Mouse (Mus musculus) erythroblast, adult 5-6 weeks (primary cell): ENCODE results near the gene Cep72. TPM values are rescaled to one million over a fixed set of nuclear protein-coding genes. Genes with fewer than 3 reads are reported as not detected.
"Not testable (repeated sequence)": the region's sequence is repeated elsewhere in the genome, so short reads cannot be mapped to it uniquely, and the experiment has no call there.

ENCODE experiments used
- ATAC-seq: replicated peaks from 2 replicates; pipeline ENCODE4 v1.8.0; 2016; ENCODE audit warnings: moderate number of reproducible peaks, mild to moderate bottlenecking, moderate TSS enrichment, inconsistent platforms; ENCODE audit not compliant: poor library complexity, low FRiP score, severe bottlenecking
- total RNA-seq, 2 experiments: library from RNA; stranded (forward) in 1 of 2; stranded (reverse) in 1 of 2; fragments of 150-400 nt in 1 of 2; fragments of 200-764, 138-1000 nt in 1 of 2; gene quantifications; 2 replicates each; pipeline versions ENCODE4 v1.2.3 to v1.2.4; 2015 to 2017; ENCODE audit warnings: low replicate concordance in 2 of 2

Gene Cep72
- total RNA-seq, 2 experiments from 2014 or later = 1.2 to 5.4 TPM

DNA sequence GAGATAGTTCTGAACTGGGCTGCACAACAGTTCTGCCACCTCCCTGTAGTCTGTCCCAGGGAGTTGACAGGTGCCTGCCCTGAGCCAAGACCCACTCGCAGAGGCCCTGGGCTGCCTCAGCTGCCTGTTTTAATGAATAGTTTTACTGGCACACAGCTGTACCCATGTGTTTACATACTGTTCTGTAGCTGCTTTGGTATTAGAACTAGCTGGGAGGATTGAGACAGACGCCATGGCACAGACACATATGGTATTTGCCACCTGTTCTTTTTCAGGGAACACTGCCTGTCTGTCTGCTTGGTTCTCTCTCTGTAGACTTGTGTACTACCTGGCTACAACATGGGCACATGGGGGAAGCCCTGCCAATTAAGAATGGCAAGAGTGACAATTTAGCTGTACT, 27.3 kb downstream of the Cep72 start:
- ATAC-seq = no peak

DNA sequence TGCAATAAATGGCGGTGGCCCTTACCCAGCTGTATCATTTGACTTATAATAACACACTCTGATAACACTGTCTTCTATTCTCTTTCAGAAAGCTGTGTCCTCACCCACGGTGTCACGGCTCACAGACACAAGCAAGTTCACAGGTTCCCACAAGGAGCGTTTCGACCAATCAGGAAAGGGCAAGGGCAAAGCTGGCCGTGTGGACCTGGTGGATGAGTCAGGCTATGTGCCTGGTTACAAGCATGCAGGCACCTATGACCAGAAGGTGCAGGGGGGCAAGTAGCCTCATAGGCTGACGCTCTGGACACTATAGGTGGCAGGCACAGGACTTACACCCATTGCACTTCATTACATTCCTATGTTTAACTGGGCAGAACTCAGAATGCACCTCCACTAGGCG, 31.0 kb downstream of the Cep72 start:
- ATAC-seq = no peak

DNA sequence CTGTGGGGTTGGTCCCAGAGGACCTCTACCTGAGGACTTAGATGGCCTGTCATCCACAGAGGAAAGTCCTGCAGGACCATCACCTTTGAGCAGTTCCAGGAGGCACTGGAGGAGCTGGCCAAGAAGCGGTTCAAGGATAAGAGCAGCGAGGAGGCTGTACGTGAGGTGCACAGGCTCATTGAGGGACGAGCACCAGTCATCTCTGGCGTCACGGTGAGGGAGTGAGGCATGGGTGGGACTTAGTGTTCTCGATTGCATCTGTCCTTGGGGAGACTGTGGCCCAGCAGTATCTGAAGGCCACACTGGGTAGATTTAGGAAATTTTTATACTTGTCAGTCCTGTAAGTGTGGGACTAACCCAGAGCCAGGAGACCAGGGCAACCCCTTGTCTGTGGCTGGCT, 31.4 kb downstream of the Cep72 start:
- no peak for ATAC-seq

DNA sequence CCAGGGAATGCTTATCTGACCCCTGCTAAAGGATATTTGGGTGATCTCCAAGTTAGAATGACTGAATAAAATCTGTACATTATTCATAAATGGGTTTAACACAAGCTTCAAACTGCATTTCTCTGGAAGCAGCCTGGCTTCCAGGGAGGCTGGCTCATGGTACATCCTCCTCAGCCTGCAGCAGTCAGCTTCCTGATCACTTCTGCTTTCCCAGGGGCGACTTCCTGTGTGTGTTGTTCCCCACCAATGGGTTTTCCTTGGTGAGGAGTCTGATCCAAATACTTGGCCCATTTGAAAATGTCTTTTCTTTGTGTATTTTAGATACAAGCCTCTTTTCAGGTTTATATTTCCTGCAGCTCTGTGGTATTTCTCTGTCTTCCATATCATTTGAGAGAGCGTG, 33.1 kb downstream of the Cep72 start:
- ATAC-seq = no peak

DNA sequence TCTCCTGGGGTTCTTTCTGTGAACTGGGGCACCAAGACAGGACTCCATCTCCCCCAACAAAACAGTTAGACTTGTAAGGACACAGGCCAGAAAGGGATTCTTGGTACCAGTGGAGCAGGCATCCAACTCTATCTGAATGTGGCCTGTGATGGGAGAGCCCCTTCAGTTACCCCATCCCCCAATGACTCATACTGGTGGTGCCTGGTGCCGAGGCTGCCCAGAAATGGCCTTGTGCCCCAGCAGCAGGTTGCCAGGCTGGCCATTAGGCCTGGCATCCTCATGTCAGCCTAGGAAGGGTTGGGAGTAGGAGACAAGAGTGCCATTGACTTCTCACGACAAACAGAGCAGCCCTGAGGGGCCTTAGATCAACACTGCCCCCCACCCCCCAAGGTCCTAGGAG, 34.0 kb downstream of the Cep72 start:
- ATAC-seq = no peak

DNA sequence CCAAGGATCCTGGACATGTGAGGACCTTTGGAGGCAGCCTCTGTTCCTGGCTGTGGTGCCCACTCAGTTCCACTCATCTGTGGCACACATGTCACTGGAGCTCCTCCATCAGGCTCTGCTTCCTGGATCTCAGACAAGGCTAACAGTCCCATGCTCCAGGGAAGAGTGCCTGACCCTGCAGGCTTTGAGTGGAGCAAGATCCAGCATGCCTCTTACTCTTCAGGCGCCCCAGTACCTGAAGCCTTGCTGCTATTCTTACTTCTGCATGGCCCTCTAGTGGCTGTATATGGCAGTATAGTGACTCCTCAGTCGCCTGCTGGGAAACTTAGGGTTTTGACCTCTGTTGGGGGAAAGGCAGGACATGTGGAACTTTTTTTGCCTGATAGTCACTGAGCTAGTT, 35.9 kb downstream of the Cep72 start:
- no peak for ATAC-seq

DNA sequence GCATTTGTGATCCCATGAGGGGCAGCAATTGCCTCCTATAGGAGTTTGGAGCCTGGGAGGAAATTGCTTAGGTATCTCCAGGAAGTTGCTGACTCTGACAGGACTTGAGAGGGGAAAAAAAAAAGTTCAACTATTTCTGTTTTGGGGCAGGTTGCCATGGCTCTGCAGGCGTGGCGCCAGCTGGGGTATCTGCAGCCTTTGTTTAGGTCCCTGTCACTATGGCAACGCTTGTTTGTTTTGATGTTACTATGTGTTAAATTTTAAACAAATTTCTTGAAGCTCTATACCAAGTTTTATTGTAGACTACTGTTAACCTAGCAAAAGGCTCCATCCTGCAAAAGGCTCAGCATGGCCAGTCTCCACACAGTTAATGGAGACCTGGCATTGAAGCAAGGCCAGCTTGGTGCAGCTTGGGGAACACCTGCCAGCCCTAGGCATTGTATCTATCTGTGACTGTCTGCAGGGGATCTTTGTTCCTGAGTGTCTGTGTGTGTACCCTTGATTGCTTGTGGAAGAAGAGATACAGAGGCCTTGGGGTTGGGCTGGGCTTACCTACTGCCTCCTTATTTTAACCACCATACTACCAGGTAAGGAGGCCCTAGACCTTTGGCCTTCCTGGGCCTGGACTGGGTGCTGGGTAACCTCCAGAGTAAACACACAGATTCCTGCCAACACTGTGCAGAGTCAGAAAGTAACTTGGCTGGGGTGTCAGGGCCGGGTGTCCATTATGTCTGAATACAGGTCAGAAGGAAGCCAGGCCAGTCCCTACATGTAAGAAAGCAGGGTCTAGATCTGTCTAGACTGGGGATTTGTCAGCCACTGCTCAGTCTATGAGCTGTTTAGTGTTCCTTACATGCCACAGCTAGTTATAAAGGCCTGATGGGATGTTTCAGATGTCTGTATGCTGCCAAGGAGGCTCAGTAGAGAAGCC, 36.7 kb downstream of the Cep72 start:
- no peak for ATAC-seq

DNA sequence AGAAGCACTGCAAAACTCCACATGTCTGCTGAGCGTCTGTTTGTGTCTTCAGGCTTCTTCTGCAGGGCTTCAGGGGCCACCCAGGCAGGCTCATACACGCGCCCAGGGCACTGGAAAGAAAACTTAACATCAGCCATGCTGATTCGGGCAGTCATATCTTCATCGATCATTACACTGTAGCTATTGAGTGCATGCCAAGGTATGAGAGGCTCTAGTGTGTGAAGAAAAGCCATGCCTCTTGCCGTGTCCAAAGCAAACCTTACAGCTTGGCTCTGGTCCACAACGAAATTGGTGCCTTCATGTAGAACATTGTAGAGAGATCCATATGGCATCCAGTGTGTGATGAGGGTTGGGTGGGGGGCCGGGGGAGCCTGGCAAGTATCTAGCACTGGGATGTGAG, 43.1 kb downstream of the Cep72 start:
- ATAC-seq = not testable (repeated sequence)

DNA sequence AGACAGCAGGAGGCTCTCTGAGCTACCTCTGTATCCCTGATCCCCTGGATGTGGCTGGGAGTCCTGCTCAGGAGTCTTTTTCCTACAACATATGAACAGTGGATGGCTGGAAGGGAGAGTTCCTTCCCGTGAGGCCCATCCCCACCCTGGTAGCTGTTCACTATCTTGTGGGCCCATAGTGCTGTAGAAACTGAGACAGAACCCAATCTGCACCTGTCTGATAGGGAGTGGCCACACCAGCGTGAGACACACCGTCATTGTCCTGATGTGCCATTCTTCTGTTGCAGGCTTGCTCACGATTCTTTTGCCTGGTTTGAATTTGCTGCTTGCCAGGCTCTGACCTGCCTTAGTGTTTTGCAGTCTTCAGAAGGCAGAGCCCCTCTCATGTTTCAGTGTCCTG, 44.7 kb downstream of the Cep72 start:
- no peak for ATAC-seq

DNA sequence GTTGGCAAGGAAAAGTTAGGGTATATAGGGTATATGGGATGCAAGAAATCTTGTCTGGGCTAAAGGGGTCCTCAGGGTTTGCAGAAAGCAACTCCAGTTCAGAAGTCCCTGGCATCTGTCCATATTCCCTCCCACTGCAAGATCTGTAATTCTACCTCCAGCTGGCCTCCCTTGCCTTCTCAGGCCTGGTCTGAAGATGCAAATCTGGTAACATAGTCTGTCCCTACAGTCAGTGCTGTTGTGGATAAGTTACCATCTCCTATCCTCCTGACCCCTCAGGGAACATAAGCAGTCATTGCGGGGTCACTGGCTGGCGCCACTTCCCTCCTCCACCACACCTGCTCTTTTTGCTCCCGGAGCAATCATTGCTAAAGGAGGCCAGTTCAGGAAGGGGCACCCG, 46.2 kb downstream of the Cep72 start:
- no peak for ATAC-seq

DNA sequence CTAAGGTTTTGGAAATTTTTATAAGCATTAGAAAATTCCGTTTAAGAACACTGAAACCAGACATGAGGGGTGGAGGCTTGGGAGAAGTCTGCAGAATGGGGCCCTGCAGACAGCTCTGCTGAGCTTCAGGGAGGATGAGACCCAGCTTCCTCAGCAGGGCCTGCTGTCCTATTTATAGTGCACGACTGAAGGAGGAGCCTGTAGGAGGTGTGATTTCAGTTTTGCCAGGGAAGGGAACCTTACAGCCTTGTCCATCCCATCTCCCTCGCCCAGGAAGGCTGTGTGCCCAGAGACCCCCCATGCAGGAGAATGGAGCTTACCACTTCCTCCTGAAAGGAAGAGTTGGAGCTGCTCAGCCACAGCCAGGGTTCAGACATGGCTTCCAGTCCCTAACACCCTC, 51.4 kb downstream of the Cep72 start:
- no peak for ATAC-seq

DNA sequence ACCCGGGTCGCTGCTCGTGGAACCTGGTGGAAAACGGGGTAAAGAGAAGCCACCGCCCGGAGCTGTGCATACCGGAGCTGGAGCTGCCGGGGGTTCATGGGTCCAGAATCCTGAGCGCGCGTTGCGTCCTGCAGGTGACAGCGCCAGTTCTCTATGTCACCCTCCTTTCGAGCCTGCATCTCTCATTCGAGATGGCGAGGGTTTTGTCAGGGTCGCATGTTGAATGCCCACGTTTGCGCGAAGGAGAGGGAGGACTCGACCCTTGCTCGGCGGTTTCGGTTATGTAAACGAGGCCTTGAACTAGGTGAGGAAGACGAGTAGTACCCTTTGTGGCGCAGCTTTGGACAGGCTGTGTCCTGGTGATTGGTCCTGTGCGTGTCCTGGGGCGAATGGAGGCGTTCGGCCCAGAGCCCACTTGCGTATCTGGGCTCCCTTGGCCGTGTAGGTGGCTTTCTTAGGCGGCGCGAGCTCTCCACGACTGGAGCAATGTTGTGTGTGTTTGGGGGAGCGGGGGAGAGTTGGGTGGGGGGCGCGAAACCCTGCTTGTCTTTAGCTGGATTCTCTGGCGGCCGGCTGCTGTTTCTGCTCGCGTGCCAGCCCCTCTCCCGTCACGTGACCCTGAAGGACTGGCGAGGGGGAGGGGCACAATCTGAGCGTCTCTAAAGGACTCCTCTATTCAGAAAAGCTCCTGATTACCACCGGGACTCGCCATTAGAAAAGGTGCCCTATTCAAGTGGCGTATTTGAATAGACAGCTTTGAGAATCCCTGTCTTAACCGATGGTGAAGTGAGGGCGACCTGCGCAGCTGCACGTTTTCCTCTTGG, 52.1 kb downstream of the Cep72 start:
- 0 out of 2 replicates have a peak, but pooled peaks have one; percentile 6 for ATAC-seq

DNA sequence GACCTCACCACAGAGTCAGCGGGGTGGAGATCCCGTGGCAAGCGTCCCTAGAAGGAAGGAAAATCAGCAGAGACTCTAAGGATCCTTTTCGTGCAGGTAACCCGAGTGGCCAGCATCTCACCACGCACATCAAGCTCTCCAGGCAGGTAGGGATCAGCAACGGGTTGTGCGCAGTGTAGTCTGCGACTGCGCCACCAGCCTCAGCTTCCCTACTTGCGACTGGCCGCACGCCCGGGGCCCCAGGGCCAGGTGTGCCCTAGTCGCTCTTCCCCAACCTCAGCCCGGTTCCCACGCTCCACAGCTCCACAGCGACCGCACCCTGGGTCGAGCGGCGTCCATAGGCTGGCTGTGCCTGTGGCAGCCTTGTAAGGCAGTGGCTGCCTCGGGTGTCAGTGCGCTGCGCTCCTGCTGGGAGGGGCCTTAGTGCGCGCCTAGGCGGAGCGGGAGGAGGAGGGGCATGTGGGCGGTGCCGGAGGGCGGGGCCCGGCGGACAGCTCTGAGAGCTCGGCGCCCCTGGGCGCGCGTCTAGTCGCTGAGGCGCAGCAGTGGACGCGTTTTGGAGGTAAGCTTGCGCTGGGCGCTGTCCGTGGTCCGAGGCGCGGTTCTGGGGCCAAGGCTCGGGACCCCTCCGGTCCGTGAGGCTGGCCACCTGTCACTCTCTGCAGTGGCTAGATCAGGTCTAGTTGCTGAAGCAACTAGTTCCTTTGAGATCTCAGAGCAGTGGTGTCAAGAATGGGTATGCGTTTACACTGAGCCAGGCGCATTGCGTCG, 53.0 kb downstream of the Cep72 start, which contains the start of gene Tppp:
TSS of gene Tppp (plus strand) at position 460 of the 771 bp plus-strand sequence.
- peak; percentile 95 for ATAC-seq

DNA sequence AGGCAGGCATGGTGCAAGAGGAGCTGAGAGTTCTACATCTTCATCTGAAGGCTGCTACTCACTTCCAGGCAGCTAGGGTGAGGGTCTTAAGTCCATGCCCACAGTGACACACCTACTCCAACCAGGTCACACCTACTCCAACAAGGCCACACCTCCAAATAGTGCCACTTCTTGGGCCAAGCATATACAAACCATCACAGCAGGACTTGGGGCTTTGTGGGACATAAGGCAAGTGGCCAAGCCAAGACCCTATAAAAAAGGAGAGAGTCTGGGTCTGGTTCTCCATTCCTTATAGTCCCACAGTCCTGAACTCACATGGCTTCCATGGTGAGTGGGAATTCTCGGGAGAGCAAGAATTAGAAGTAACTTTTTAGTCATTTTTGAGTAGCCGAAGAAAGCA, 53.9 kb downstream of the Cep72 start:
- not testable (repeated sequence) for ATAC-seq

DNA sequence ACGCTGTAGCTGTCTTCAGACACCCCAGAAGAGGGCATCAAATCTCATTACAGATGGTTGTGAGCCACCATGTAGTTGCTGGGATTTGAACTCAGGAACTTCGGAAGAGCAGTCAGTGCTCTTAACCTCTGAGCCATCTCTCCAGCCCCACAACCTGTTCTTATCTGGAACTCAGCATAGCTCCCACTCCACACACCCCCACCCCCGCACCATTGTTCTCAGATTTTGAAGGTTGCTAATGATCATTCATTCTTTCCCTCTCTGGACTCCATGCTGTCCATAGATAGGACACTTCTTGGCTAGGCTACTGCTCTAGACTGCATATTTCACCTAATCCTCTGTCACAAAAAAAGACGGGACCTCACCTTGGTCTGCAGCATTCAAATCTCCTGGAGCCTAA, 55.2 kb downstream of the Cep72 start:
- not testable (repeated sequence) for ATAC-seq

DNA sequence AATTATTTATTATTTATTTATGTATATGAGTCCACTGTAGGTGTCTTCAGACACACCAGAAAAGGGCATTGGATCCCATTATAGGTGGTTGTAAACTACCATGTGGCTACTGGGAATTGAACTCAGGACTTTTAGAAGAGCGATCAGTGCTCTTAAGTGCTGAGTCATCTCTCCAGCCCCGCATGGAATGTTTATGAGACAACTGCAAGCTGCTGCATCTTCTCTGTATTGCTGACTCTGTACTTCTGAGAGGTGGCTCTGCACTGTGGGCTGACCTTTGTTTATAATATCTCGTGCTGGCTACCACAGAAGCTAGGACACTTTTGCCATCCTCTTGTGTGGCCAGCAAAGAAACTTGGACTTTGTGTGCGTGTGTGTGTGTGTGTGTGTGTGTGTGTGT, 60.6 kb downstream of the Cep72 start:
- no peak for ATAC-seq

DNA sequence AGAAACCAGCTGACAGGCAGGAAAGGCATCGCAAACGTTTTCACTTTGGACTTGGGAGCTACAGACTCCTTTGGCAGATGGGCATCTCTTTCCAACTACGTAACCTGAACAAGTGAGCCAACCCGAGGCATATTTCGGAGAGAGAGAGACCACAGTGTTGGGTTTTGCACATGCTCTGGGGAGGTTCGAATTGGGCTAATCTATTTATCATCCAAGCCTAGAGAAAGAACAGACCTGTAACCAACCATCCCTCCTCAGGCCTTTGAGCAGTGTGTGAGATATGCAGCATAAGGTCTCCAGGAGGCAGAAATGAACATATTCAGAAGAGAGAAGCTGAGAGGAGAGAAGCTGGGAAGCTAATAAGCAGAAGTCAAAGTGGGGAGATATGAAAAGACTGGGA, 61.1 kb downstream of the Cep72 start:
- no peak for ATAC-seq

DNA sequence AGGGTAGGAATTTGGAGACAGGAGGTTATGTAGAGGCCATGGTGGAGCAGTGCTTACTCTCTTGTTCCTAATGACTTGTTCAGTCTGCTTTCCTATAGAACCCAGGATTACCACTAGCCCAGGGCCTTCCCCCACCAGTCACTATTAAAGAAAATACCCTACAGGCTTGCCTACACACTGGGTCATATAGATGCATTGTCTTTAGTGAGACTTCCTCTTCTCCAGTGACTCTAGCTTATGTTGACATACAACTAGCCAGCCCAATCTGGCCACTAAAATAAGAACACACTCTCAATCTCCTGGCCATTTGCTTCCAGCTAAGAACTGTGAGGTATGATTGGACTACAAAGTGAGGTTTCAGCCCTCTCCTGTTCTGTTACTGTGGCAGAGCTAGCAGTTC, 61.6 kb downstream of the Cep72 start:
- ATAC-seq = no peak

DNA sequence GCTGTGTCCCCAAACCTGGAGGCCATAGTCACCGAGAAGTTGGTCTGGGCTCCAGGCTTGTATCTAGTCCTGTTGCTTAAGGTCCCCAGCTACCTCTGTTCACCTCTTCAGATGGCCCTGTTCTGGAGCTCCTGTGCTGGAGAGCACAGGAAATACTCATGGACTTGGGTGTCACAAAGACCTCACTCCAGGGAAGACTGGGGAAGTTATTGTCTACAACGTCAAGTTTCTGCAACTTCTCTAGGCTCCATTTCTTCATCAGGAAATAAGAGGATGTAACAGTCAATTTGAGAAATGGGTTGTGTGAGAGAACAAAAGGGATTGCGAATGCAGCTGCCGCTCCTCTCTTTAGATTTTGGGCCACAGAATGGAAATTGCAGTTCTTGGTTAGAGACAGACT, 65.6 kb downstream of the Cep72 start:
- ATAC-seq = no peak

DNA sequence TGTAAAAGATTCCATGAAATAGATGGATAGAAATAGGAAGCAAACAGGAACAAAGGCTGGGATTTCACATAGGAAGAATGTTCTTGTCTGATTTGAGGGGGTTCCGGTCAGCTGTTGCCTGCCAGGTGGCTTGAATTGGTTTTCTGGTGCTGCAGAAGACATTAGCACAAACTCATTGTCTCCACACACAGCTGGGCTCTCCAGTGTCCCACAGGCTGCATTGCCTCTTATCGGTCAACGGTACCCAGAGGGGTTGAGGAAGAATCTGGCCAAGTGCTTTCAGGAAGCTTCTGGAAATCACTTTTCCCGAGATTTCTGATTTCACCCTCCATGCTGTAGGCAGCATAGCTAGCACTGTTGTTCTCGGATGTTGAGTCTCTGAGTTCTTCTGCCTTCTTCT, 70.8 kb downstream of the Cep72 start:
- ATAC-seq = no peak
